Mouse (Mus musculus) lung, postnatal 0 days (tissue): Measurements from ENCODE around the gene Wdr18.

Source experiments
- CTCF ChIP-seq: IDR thresholded peaks from 2 replicates; pipeline ENCODE4 v1.5.1; 2016; ENCODE audit warnings: antibody characterized with exemption, mild to moderate bottlenecking
- EP300 ChIP-seq: IDR thresholded peaks from 2 replicates; pipeline ENCODE4 v1.6.1; 2016; ENCODE audit warnings: antibody characterized with exemption, mild to moderate bottlenecking, control low read depth

DNA sequence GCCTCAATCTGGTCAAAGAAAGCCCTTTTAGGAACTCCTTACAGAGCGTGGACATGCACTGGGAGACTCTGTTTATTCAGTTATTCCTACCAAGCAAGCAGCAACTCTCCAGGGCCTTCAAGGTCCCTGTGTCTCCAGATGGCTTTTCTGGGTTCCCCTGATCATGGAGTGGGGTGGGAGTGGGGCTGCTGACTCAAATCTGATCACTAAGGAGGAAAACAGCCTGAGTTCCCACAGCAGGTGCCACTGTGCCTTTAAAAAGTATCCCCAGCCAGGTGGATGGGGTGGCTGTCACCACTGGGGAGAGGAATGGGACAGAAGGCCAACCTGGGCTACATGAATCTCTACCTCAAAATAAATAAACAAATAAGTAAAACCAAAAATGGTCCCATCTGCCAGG, 17.0 kb upstream of the Wdr18 start:
- TF ChIP-seq CTCF (no peak), EP300 (no peak)
